Mouse (Mus musculus): ENCODE results near the gene Hmbs. TPM values are rescaled to one million over a fixed set of nuclear protein-coding genes. Genes with fewer than 3 reads are reported as not detected.
A peak's percentile ranks its signal among the peaks of the same experiment; 100 is the strongest.
"Not testable (repeated sequence)": the region's sequence is repeated elsewhere in the genome, so short reads cannot be mapped to it uniquely, and the experiment has no call there.

Gene Hmbs
- polyA plus RNA-seq, 1 experiment: 76.9 TPM

GRCm38 (mm10) chr9:44313476-44314256 lies 30.4 kb downstream of the Hmbs start:
- H3K36me3 ChIP-seq (replicated peaks; ENCODE audit: low read length): peaks cover 83% of the 10 kb centered on the region

GRCm38 (mm10) chr9:44311136-44312134 lies 32.6 kb downstream of the Hmbs start:
- Histone ChIP-seq H3K36me3 (replicated peaks; ENCODE audit: low read length) (peaks cover 73% of the 10 kb centered on the region), H3K4me1 (peaks cover 19% of the 10 kb centered on the region), H3K4me3 (replicated peaks) (no peak overlapping the region), H3K9me3 (no peaks in the 10 kb centered on the region), H3K27me3 (replicated peaks) (no peaks in the 10 kb centered on the region)
- no peak for TF ChIP-seq FLI1 (IDR thresholded peaks at IDR 0.05; ENCODE audit: low read length)
- no peak for TF ChIP-seq GATA1 (IDR thresholded peaks at IDR 0.05; ENCODE audit: borderline replicate concordance, low read length)

More at GRCm38 (mm10) chr9:44313476-44314256, 30.4 kb downstream of the Hmbs start:
- H3K27me3 ChIP-seq (replicated peaks): no peaks in the 10 kb centered on the region
- TF ChIP-seq GATA1 (IDR thresholded peaks at IDR 0.05; ENCODE audit: borderline replicate concordance, low read length) (no peak), FLI1 (IDR thresholded peaks at IDR 0.05; ENCODE audit: low read length) (no peak)
- peaks cover 37% of the 10 kb centered on the region for H3K4me1 ChIP-seq
- no peaks in the 10 kb centered on the region for H3K9me3 ChIP-seq
- H3K4me3 ChIP-seq (replicated peaks): no peak overlapping the region

GRCm38 (mm10) chr9:44310750-44311135 lies 33.3 kb downstream of the Hmbs start:
- TF ChIP-seq FLI1 (IDR thresholded peaks at IDR 0.05; ENCODE audit: low read length): no peak
- H3K4me3 ChIP-seq (replicated peaks): no peak overlapping the region
- H3K27me3 ChIP-seq (replicated peaks): no peaks in the 10 kb centered on the region
- H3K36me3 ChIP-seq (replicated peaks; ENCODE audit: low read length): peaks cover 66% of the 10 kb centered on the region
- H3K4me1 ChIP-seq: peaks cover 20% of the 10 kb centered on the region
- no peaks in the 10 kb centered on the region for H3K9me3 ChIP-seq

- Histone ChIP-seq H3K9me3 (no peaks in the 10 kb centered on the region), H3K4me1 (peaks cover 22% of the 10 kb centered on the region), H3K4me3 (replicated peaks) (no peak overlapping the region), H3K27me3 (replicated peaks) (no peaks in the 10 kb centered on the region), H3K36me3 (replicated peaks; ENCODE audit: low read length) (peaks cover 56% of the 10 kb centered on the region)
- TF ChIP-seq GATA1 (IDR thresholded peaks at IDR 0.05; ENCODE audit: borderline replicate concordance, low read length) (no peak), FLI1 (IDR thresholded peaks at IDR 0.05; ENCODE audit: low read length) (no peak)
These were observed 34.3 kb downstream of the Hmbs start for GRCm38 (mm10) chr9:44309756-44310155.

- Histone ChIP-seq H3K4me1 (peaks cover 46% of the 10 kb centered on the region), H3K9me3 (no peaks in the 10 kb centered on the region), H3K36me3 (replicated peaks; ENCODE audit: low read length) (peaks cover 50% of the 10 kb centered on the region), H3K4me3 (replicated peaks) (no peak overlapping the region), H3K27me3 (replicated peaks) (no peaks in the 10 kb centered on the region)
- no peak for TF ChIP-seq GATA1 (IDR thresholded peaks at IDR 0.05; ENCODE audit: borderline replicate concordance, low read length)
- TF ChIP-seq FLI1 (IDR thresholded peaks at IDR 0.05; ENCODE audit: low read length): no peak
These were observed 36.8 kb downstream of the Hmbs start for GRCm38 (mm10) chr9:44307248-44307647.

GRCm38 (mm10) chr9:44306532-44306931 lies 37.5 kb downstream of the Hmbs start:
- Histone ChIP-seq H3K9me3 (no peaks in the 10 kb centered on the region), H3K27me3 (replicated peaks) (no peaks in the 10 kb centered on the region), H3K4me1 (peaks cover 45% of the 10 kb centered on the region), H3K36me3 (replicated peaks; ENCODE audit: low read length) (peaks cover 51% of the 10 kb centered on the region), H3K4me3 (replicated peaks) (no peak overlapping the region)
- TF ChIP-seq GATA1 (IDR thresholded peaks at IDR 0.05; ENCODE audit: borderline replicate concordance, low read length) (no peak), FLI1 (IDR thresholded peaks at IDR 0.05; ENCODE audit: low read length) (no peak)

- peaks cover 50% of the 10 kb centered on the region for H3K36me3 ChIP-seq (replicated peaks; ENCODE audit: low read length)
- H3K4me3 ChIP-seq (replicated peaks): peak within 1 kb of the TSS; percentile 93
- TF ChIP-seq FLI1 (IDR thresholded peaks at IDR 0.05; ENCODE audit: low read length) (peak; percentile 99; the same call in 1 of the 2 replicates), GATA1 (IDR thresholded peaks at IDR 0.05; ENCODE audit: borderline replicate concordance, low read length) (no peak)
- H3K4me1 ChIP-seq: peaks cover 46% of the 10 kb centered on the region
- H3K27me3 ChIP-seq (replicated peaks): no peaks in the 10 kb centered on the region
- H3K9me3 ChIP-seq: no peaks in the 10 kb centered on the region
These were observed 38.5 kb downstream of the Hmbs start, which contains the start of gene Hinfp for GRCm38 (mm10) chr9:44305466-44306079. TSS of gene Hinfp (minus strand) at chr9:44305671.

- peak overlapping the region; percentile 33 for H3K4me3 ChIP-seq (replicated peaks)
- H3K4me1 ChIP-seq: peaks cover 69% of the 10 kb centered on the region
- not testable (repeated sequence) for H3K27me3 ChIP-seq (replicated peaks); H3K9me3 ChIP-seq
- H3K36me3 ChIP-seq (replicated peaks; ENCODE audit: low read length): peaks cover 85% of the 10 kb centered on the region
These were observed 44.0 kb downstream of the Hmbs start for GRCm38 (mm10) chr9:44300001-44300400.

GRCm38 (mm10) chr9:44292490-44292889 lies 51.5 kb downstream of the Hmbs start:
- H3K9me3 ChIP-seq: peaks cover 14% of the 10 kb centered on the region
- H3K36me3 ChIP-seq (replicated peaks; ENCODE audit: low read length): peaks cover 82% of the 10 kb centered on the region
- H3K27me3 ChIP-seq (replicated peaks): peaks cover 20% of the 10 kb centered on the region
- TF ChIP-seq FLI1 (IDR thresholded peaks at IDR 0.05; ENCODE audit: low read length) (no peak), GATA1 (IDR thresholded peaks at IDR 0.05; ENCODE audit: borderline replicate concordance, low read length) (no peak)
- peaks cover 19% of the 10 kb centered on the region for H3K4me1 ChIP-seq
- no peak overlapping the region for H3K4me3 ChIP-seq (replicated peaks)
